Mouse (Mus musculus) liver, adult 2 months (tissue): ENCODE data around the gene Epb41l5. TPM values are rescaled to one million over a fixed set of nuclear protein-coding genes. Genes with fewer than 3 reads are reported as not detected.

Experiments
- DNase-seq: peaks from one replicate; pipeline ENCODE4 v3.0.0-alpha.2; 2011; ENCODE audit warnings: low read depth, low spot score; ENCODE audit errors: extremely low read depth
- H3K27ac ChIP-seq: fragments of 200-500 bp; replicated peaks from 2 replicates; pipeline ENCODE4 v1.5.1; 2012; ENCODE audit warnings: low read depth, mild to moderate bottlenecking, control low read depth, inconsistent platforms, low read length; ENCODE audit not compliant: insufficient read depth
- H3K27me3 ChIP-seq: fragments of 200-500 bp; 2 replicates; pipeline ENCODE4 v1.6.1; 2012; ENCODE audit warnings: mild to moderate bottlenecking, moderate library complexity, low read length, inconsistent platforms; ENCODE audit not compliant: control insufficient read depth, insufficient read depth
- H3K36me3 ChIP-seq: fragments of 200-500 bp; 2 replicates; pipeline ENCODE4 v1.6.1; 2012; ENCODE audit warnings: low read length, inconsistent platforms; ENCODE audit not compliant: control insufficient read depth, insufficient read depth
- H3K4me1 ChIP-seq: fragments of 200-500 bp; 2 replicates; pipeline ENCODE4 v1.6.1; 2011; ENCODE audit warnings: low read length; ENCODE audit not compliant: control insufficient read depth, insufficient read depth
- H3K4me3 ChIP-seq: fragments of 200-500 bp; 2 replicates; pipeline ENCODE4 v1.5.1; 2011; ENCODE audit warnings: low read depth, mild to moderate bottlenecking, control low read depth, low read length, moderate library complexity; ENCODE audit not compliant: insufficient read depth
- H3K79me2 ChIP-seq: fragments of 200-500 bp; 2 replicates; pipeline ENCODE4 v1.6.1; 2012; ENCODE audit warnings: inconsistent platforms, mild to moderate bottlenecking, low read length, moderate library complexity; ENCODE audit not compliant: control insufficient read depth, insufficient read depth
- H3K9ac ChIP-seq: fragments of 200-500 bp; 2 replicates; pipeline ENCODE4 v1.6.1; 2012; ENCODE audit warnings: low read depth, mild to moderate bottlenecking, control low read depth, inconsistent platforms, low read length
- CTCF ChIP-seq: fragments of 200-500 bp; IDR thresholded peaks from 2 replicates; pipeline ENCODE4 v1.5.1; 2011; ENCODE audit warnings: low read depth, low read length, control low read depth
- POLR2A ChIP-seq: fragments of 200-500 bp; IDR thresholded peaks from 2 replicates; pipeline ENCODE4 v1.6.1; 2011; ENCODE audit warnings: low read length, control low read depth; ENCODE audit not compliant: insufficient read depth; ENCODE audit errors: extremely low read depth
- WGBS: fragments of 180-500 bp; shearing (Covaris S2); methylation state at CpG from one replicate; pipeline ENCODE4 v1.1.7; 2018; 5-methylcytosine and 5-hydroxymethylcytosine counted together
- polyA plus RNA-seq: library from polyadenylated mRNA; depleted of rRNA; stranded (reverse); fragments of >200 nt; gene quantifications from 2 replicates; pipeline ENCODE4 v1.2.3, GENCODE M21; 2012; rRNA removed
- total RNA-seq: library from RNA; depleted of rRNA; stranded (reverse); fragments of >200 nt; gene quantifications from 2 replicates; pipeline ENCODE4 v1.2.3, GENCODE M21; 2014; rRNA removed

Epb41l5 gene
- total and polyA plus RNA-seq, 2 experiments = 18.8 to 38.0 TPM

DNA sequence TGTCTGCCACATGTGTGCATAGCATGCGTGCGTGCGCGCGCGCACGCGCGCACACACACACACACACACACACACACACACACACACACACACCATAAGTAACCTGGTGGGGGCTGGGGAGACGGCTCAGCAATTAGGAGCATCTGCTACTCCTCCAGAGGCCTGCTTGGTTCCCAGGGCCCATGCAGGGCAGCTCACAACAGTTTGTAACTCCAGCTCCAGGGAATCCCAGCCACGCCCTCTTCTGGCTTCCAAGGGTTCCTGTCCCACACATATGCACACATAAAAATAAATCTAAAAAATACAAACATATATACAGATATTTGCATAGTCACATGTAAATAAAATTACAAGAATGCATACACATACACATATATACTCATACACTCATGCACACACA lies 146.1 kb downstream of the Epb41l5 start:
- DNase-seq = no peak
- no peak for TF ChIP-seq CTCF
- TF ChIP-seq POLR2A = no peak
- 90% methylated on average over 11 of the region's 11 CpGs for WGBS
- peaks cover 11% of the 10 kb centered on the region for H3K4me1 ChIP-seq
- H3K4me3 ChIP-seq = no peak overlapping the region
- H3K27me3 ChIP-seq = no peaks in the 10 kb centered on the region
- peaks cover 34% of the 10 kb centered on the region for H3K79me2 ChIP-seq
- H3K9ac ChIP-seq = no peak overlapping the region
- H3K36me3 ChIP-seq = no peaks in the 10 kb centered on the region
- no peak overlapping the region for H3K27ac ChIP-seq

DNA sequence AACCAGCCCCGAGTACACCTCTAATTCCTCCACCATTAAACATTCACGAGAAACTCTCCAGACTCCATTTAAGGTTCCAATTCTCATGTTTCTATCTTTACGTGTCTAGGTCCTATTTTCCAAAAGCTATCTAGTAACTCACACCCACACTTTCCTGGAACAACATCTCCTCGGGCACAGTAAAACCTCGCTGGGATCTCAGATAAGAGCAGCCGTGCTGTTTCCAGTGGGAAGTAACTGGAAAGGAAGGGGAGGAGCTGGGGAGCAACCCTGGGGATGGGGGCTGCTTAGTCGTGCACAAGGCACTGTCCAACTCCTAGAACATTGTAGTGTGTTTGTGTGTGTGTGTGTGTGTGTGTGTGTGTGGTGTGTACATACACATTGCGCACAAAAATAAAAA lies 146.9 kb downstream of the Epb41l5 start:
- Histone ChIP-seq H3K27me3 (no peaks in the 10 kb centered on the region), H3K27ac (0 out of 2 replicates have a peak overlapping the region, but pooled peaks have one; percentile 14), H3K4me1 (peaks cover 14% of the 10 kb centered on the region), H3K36me3 (no peaks in the 10 kb centered on the region), H3K9ac (no peak overlapping the region), H3K4me3 (no peak overlapping the region), H3K79me2 (peaks cover 42% of the 10 kb centered on the region)
- DNase-seq = no peak
- TF ChIP-seq POLR2A = no peak
- TF ChIP-seq CTCF = no peak
- 67% methylated on average over 8 of the region's 8 CpGs for WGBS

DNA sequence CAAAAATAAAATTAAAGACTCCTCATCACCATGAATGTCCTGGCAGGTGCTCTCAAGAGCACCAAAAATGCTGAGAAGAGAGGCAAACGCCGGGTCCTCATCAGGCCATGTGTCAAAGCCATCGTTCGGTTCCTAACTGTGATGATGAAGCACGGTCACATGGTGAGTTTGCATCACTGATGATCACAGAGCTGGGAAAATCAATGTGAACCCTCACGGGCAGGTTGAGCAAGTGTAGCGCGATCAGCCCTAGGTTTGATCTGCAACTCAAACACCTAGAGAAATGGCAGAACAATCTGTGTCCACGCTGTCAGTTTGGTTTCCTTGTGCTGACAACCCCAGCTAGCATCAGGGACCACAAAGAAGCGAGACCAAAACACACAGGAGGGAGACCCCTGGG lies 149.3 kb downstream of the Epb41l5 start:
- Histone ChIP-seq H3K27ac (no peak overlapping the region), H3K4me1 (peaks cover 16% of the 10 kb centered on the region), H3K4me3 (no peak overlapping the region), H3K9ac (no peak overlapping the region), H3K27me3 (no peaks in the 10 kb centered on the region), H3K36me3 (no peaks in the 10 kb centered on the region), H3K79me2 (peaks cover 47% of the 10 kb centered on the region)
- DNase-seq = peak; percentile 78
- WGBS = 20% methylated on average over 10 of the region's 10 CpGs
- TF ChIP-seq POLR2A = no peak

DNA sequence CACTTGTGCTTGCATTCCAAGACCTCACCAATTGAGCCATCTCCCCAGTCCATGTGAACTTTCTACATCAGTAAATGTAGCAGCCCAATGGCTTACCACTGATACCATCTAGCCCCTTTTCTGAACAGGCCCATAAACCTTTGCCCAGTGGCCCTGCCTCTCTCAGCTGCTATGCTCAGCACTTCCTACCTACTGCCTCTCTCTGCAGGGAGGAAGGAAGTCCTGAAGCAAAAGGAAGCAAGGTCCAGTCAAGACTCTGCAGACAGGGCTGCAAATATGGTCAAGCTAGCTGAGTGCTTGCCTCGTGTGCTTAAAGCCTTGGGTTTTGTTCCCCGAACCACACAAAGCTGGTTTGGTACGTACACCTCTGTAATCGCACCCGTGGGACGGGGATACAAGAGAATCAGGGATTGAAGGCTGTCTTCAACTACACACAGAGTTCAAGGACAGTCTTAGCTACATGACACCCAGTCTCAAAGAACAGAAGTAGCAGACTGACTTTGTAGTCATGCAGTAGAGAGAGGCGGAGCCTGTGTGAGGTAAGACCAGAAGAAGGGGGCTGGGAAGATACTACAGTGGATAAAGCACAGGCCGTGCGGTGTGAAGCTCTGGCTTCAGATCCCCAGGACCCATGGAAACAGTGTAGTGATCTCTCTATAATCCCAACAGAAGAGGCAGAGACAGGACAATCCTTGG lies 150.1 kb downstream of the Epb41l5 start:
- H3K9ac ChIP-seq = no peak overlapping the region
- H3K4me3 ChIP-seq = no peak overlapping the region
- peaks cover 16% of the 10 kb centered on the region for H3K4me1 ChIP-seq
- peaks cover 47% of the 10 kb centered on the region for H3K79me2 ChIP-seq
- DNase-seq = no peak
- 80% methylated on average over 9 of the region's 9 CpGs for WGBS
- no peaks in the 10 kb centered on the region for H3K27me3 ChIP-seq
- no peak for TF ChIP-seq POLR2A
- H3K36me3 ChIP-seq = no peaks in the 10 kb centered on the region
- no peak overlapping the region; the same call in 1 of the 2 replicates for H3K27ac ChIP-seq

DNA sequence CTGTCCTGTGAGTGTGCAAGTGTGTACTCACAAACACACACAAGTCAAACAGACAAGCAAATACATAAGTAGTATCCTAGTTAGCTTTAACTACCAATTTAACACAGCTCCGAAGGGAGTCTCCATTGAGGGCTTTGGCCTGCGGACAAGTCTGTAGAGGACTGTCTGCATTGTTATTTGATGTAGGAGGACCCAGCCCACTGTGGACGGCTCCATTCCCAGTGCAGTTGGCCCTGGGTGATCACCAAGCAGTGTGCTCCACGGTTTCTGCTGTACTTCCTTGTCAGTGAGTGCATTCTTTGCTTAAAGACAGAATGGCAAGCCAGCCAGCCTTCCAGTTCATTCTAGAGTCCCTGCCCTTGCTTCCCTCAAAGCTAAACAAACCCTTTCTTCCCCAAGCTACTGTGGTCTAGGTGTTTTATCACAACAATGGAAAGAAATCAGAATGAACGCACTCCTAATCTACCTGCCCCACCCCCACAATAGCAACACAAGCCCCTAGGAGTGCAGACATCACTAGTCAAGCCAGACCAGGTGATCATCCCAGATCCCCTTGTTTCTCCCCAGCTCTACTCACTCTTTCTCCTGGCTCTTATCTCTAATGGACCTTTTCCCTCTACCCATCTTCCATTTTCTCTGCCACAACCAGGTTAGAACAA lies 151.3 kb downstream of the Epb41l5 start:
- Histone ChIP-seq H3K36me3 (no peaks in the 10 kb centered on the region), H3K27me3 (no peaks in the 10 kb centered on the region), H3K79me2 (peaks cover 36% of the 10 kb centered on the region), H3K4me3 (no peak overlapping the region), H3K9ac (no peak overlapping the region), H3K4me1 (peaks cover 12% of the 10 kb centered on the region; the same call in 1 of the 2 replicates), H3K27ac (no peak overlapping the region)
- TF ChIP-seq CTCF (no peak), POLR2A (no peak)
- no peak for DNase-seq
- 84% methylated on average over 5 of the region's 5 CpGs for WGBS

DNA sequence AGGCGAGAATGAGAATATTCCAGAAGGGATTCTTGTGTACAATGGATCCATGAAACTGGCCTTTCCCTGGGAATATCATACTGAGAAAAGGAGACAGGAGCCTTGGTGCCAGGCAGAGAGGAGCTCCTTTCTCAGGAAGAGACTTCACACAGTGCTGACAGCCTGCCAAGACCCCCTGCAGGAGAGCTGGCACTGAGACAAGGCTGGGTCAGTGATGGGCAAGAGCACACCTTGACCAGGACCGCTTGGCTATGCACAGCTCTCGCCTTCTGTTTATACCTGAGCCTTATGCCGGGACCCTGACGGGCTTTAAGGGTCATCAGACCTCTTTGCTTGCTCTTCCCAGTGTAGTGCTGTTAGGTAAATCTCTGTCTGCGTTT lies 153.4 kb downstream of the Epb41l5 start:
- DNase-seq = no peak
- Histone ChIP-seq H3K27me3 (no peaks in the 10 kb centered on the region), H3K9ac (no peak overlapping the region), H3K4me1 (peaks cover 14% of the 10 kb centered on the region; the same call in 1 of the 2 replicates), H3K36me3 (no peaks in the 10 kb centered on the region), H3K79me2 (peaks cover 27% of the 10 kb centered on the region), H3K4me3 (no peak overlapping the region), H3K27ac (no peak overlapping the region)
- TF ChIP-seq CTCF = no peak
- no peak for TF ChIP-seq POLR2A
- WGBS = 95% methylated on average over 6 of the region's 6 CpGs

Other genes with a start within 250 kb of the Epb41l5 start
- gene Inhbb, start 226.8 kb downstream of the Epb41l5 start, total RNA-seq = 0.37 and 1.0 TPM in 2 replicates
- 0.36 and 0.42 TPM in 2 replicates for gene Inhbb, start 226.8 kb downstream of the Epb41l5 start, polyA plus RNA-seq
- 12.8 and 14.8 TPM in 2 replicates for gene Ralb, start 144.2 kb downstream of the Epb41l5 start, total RNA-seq
- gene Ralb, start 144.2 kb downstream of the Epb41l5 start, polyA plus RNA-seq = 9.0 and 9.3 TPM in 2 replicates
- gene Tmem185b, start 122.8 kb downstream of the Epb41l5 start, total RNA-seq = 6.6 and 7.4 TPM in 2 replicates
- gene Tmem185b, start 122.8 kb downstream of the Epb41l5 start, polyA plus RNA-seq = 12.6 and 14.2 TPM in 2 replicates
- 6.1 and 6.6 TPM in 2 replicates for gene Ptpn4, start 188.6 kb upstream of the Epb41l5 start, total RNA-seq
- gene Ptpn4, start 188.6 kb upstream of the Epb41l5 start, polyA plus RNA-seq = 1.2 and 1.6 TPM in 2 replicates